Mouse (Mus musculus) midbrain, postnatal 0 days (tissue): ENCODE data around the gene Btg3. TPM values are rescaled to one million over a fixed set of nuclear protein-coding genes. Genes with fewer than 3 reads are reported as not detected.

ENCODE experiments used
- ATAC-seq: fragments of 200-750 bp; cut with Nextera tagmentation; 2 replicates; pipeline ENCODE4 v1.8.0; 2017; ENCODE audit warnings: moderate number of reproducible peaks, mild to moderate bottlenecking, moderate TSS enrichment, moderate library complexity; ENCODE audit not compliant: low FRiP score
- DNase-seq: peaks from one replicate; pipeline ENCODE4 v3.0.0-alpha.2; 2015; ENCODE audit warnings: low spot score
- H3K27ac ChIP-seq: fragments of 300-500 bp; sonication (generic); 2 replicates; pipeline ENCODE4 v1.5.1; 2014; ENCODE audit warnings: low read depth, mild to moderate bottlenecking, low read length, mixed read lengths
- H3K27me3 ChIP-seq: fragments of 300-500 bp; sonication (generic); 2 replicates; pipeline ENCODE4 v1.6.1; 2014; ENCODE audit warnings: low read length, control low read depth, mixed read lengths; ENCODE audit not compliant: insufficient read depth
- H3K36me3 ChIP-seq: fragments of 300-500 bp; sonication (generic); 2 replicates; pipeline ENCODE4 v1.6.1; 2014; ENCODE audit warnings: low read length, control low read depth, mixed read lengths; ENCODE audit not compliant: insufficient read depth
- H3K4me1 ChIP-seq: fragments of 300-500 bp; sonication (generic); 2 replicates; pipeline ENCODE4 v1.6.1; 2014; ENCODE audit warnings: mild to moderate bottlenecking, control low read depth, antibody characterized with exemption, low read length, mixed read lengths; ENCODE audit not compliant: insufficient read depth
- H3K4me2 ChIP-seq: fragments of 300-500 bp; sonication (generic); 2 replicates; pipeline ENCODE4 v1.6.1; 2014; ENCODE audit warnings: low read depth, mild to moderate bottlenecking, low read length, mixed read lengths; ENCODE audit not compliant: poor library complexity, severe bottlenecking
- H3K4me3 ChIP-seq: fragments of 300-500 bp; sonication (generic); 2 replicates; pipeline ENCODE4 v1.5.1; 2014; ENCODE audit warnings: low read depth, mild to moderate bottlenecking, low read length, moderate library complexity
- H3K9ac ChIP-seq: fragments of 300-500 bp; sonication (generic); replicated peaks from 2 replicates; pipeline ENCODE4 v1.6.1; 2014; ENCODE audit warnings: mild to moderate bottlenecking, low read length, moderate library complexity, mixed read lengths; ENCODE audit not compliant: poor library complexity, severe bottlenecking
- H3K9me3 ChIP-seq: fragments of 300-500 bp; sonication (generic); 2 replicates; pipeline ENCODE4 v1.6.1; 2016; ENCODE audit warnings: low read length, control low read depth
- CTCF ChIP-seq: IDR thresholded peaks from 2 replicates; pipeline ENCODE4 v1.5.1; 2016; ENCODE audit warnings: antibody characterized with exemption, mild to moderate bottlenecking
- WGBS: fragments of 180-500 bp; shearing (Covaris S2); extraction: QIAGEN DNeasy Blood & Tissue Kit; methylation state at CpG from one replicate; pipeline ENCODE4 v1.1.7; 2014; 5-methylcytosine and 5-hydroxymethylcytosine counted together
- polyA plus RNA-seq: library from polyadenylated mRNA; unstranded; fragments of >200 nt; fragmentation: Nextera tagmentation; extraction: Ambion mirVana; gene quantifications from 2 replicates; pipeline ENCODE4 v1.2.1, GENCODE M21; 2015
- total RNA-seq: library from RNA; depleted of rRNA; stranded (reverse); fragments of >200 nt; gene quantifications from 2 replicates; pipeline ENCODE4 v1.2.3, GENCODE M21; 2014

Gene Btg3
- total and polyA plus RNA-seq, 2 experiments from 2014 or later = 10.2 to 19.8 TPM

GRCm38 (mm10) chr16:78361466-78361865, 15.5 kb downstream of the Btg3 start:
- H3K4me1 ChIP-seq = no peaks in the 10 kb centered on the region
- H3K36me3 ChIP-seq = 0 out of 2 replicates have a peak, but pooled peaks cover 4% of the 10 kb centered on the region
- no peak for DNase-seq
- TF ChIP-seq CTCF = no peak
- no peak overlapping the region for H3K4me3 ChIP-seq
- no peak overlapping the region for H3K4me2 ChIP-seq
- no peak overlapping the region for H3K27ac ChIP-seq
- H3K9ac ChIP-seq = no peak overlapping the region
- no peaks in the 10 kb centered on the region for H3K27me3 ChIP-seq
- ATAC-seq = no peak
- no peaks in the 10 kb centered on the region for H3K9me3 ChIP-seq
- WGBS = 95% methylated on average over 4 of the region's 4 CpGs

- ATAC-seq = no peak
- 96% methylated on average over 3 of the region's 3 CpGs for WGBS
- Histone ChIP-seq H3K4me2 (no peak overlapping the region), H3K27ac (no peak overlapping the region), H3K9ac (no peak overlapping the region), H3K27me3 (no peaks in the 10 kb centered on the region), H3K4me3 (no peak overlapping the region), H3K36me3 (no peaks in the 10 kb centered on the region), H3K9me3 (no peaks in the 10 kb centered on the region), H3K4me1 (no peaks in the 10 kb centered on the region)
- TF ChIP-seq CTCF = peak; percentile 51
- DNase-seq = no peak
Measured at GRCm38 (mm10) chr16:78357757-78358156, 19.2 kb downstream of the Btg3 start.

DNA sequence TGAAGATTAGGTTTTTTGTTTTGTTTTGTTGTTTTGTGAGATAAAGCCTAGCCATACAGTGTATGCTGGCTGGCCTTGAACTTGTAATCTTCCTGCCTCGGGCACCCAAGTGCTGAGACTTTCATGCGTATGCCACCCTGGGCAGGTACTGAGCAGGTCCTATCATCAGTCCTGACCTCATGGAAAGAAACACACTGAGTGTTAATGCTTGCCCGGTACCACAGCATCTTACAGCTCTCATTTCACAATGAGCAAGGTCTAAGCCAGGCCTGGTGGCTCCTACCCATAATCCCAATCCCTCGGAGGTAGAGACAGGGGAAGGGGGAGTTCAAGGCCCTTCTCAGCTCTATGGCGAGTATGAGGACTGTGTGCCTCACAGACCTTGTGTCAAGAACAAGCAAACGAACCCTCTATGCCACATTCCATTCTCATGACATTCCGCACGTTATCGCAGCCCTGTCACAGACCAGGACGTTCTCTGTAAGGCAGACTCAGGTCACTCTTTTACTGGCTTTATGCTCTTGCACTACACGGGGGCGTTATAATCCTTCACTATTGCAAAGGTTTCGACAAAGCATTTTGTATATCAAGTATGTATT, 29.6 kb downstream of the Btg3 start:
- no peak for DNase-seq
- no peaks in the 10 kb centered on the region for H3K27me3 ChIP-seq
- H3K9ac ChIP-seq = no peak overlapping the region
- no peak overlapping the region for H3K4me2 ChIP-seq
- ATAC-seq = no peak
- H3K4me3 ChIP-seq = no peak overlapping the region
- no peaks in the 10 kb centered on the region for H3K9me3 ChIP-seq
- H3K4me1 ChIP-seq = no peaks in the 10 kb centered on the region
- no peak for TF ChIP-seq CTCF
- no peaks in the 10 kb centered on the region for H3K36me3 ChIP-seq
- 82% methylated on average over 13 of the region's 13 CpGs for WGBS
- H3K27ac ChIP-seq = no peak overlapping the region

DNA sequence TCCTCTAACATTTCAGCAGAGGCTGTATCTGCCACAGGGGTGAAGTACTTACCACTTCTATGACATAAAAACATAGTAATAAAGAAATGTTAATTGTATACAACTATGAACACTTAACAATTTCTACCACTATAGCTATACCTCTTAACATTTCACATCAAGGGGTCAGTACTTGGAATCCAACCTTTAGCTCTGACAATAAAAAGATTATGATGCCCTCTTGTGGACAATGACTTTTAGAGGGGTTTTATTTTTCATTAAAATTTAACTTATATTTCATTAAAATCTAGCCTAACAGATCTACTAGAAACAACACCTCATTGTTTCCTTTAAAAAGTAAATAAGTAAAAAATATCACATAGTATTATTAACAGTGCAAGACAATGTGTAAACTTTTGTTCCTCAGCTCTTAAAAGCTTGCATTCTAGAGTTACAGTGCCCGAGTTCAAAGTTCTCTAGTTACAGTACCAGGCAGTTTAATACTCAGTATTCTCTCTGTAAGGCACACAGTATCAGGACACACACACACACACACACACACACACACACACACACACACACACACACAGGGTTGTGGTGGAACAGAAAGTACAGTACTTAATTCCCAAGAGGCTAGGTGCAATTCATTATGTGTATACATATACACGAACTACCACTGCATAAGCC, 30.2 kb downstream of the Btg3 start:
- ATAC-seq (no peak), DNase-seq (peak; percentile 12)
- no peaks in the 10 kb centered on the region for H3K27me3 ChIP-seq
- no peaks in the 10 kb centered on the region for H3K4me1 ChIP-seq
- WGBS = 91% methylated on average over 2 of the region's 2 CpGs
- H3K36me3 ChIP-seq = no peaks in the 10 kb centered on the region
- H3K9me3 ChIP-seq = no peaks in the 10 kb centered on the region
- H3K4me3 ChIP-seq = no peak overlapping the region
- H3K4me2 ChIP-seq = no peak overlapping the region
- no peak overlapping the region for H3K9ac ChIP-seq
- TF ChIP-seq CTCF = peak; percentile 59
- no peak overlapping the region for H3K27ac ChIP-seq

GRCm38 (mm10) chr16:78343792-78344191, 33.2 kb downstream of the Btg3 start:
- Histone ChIP-seq H3K9ac (no peak overlapping the region), H3K4me1 (no peaks in the 10 kb centered on the region)

DNA sequence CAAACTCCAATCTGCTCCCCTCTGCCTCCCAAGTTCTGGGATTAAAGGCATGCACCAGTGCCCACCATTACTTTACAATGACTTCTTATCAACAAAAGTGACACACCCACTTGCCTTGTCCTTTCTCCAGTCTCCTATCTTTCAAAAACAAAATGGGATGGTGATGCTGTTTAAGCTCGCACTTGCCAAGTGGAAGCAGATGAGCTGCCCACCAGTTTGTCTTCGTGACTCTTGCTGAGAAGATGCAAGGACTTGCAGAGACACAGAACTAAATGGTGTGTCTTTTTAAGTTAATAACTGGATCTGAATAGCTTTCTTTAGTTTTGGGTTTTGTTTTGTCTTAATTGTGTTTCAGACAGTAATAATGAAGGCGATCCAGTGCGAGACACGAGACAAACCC, 34.2 kb downstream of the Btg3 start:
- Histone ChIP-seq H3K36me3 (no peaks in the 10 kb centered on the region), H3K9ac (no peak overlapping the region), H3K27ac (no peak overlapping the region), H3K4me3 (no peak overlapping the region), H3K4me2 (no peak overlapping the region), H3K4me1 (no peaks in the 10 kb centered on the region), H3K9me3 (no peaks in the 10 kb centered on the region), H3K27me3 (no peaks in the 10 kb centered on the region)
- 89% methylated on average over 5 of the region's 5 CpGs for WGBS
- DNase-seq (no peak), ATAC-seq (no peak)
- TF ChIP-seq CTCF = no peak

More at GRCm38 (mm10) chr16:78343792-78344191, 33.2 kb downstream of the Btg3 start:
- TF ChIP-seq CTCF = no peak
- Histone ChIP-seq H3K9me3 (no peaks in the 10 kb centered on the region), H3K4me2 (no peak overlapping the region), H3K27ac (no peak overlapping the region), H3K36me3 (no peaks in the 10 kb centered on the region), H3K4me3 (no peak overlapping the region), H3K27me3 (no peaks in the 10 kb centered on the region)
- WGBS = 67% methylated on average over 6 of the region's 6 CpGs
- ATAC-seq = no peak
- no peak for DNase-seq
